Mouse (Mus musculus): ENCODE results near the gene Crtac1. TPM values are rescaled to one million over a fixed set of nuclear protein-coding genes. Genes with fewer than 3 reads are reported as not detected.

Crtac1 gene
- polyA plus RNA-seq, 1 experiment from 2014 or later, result 0.97 TPM

DNA sequence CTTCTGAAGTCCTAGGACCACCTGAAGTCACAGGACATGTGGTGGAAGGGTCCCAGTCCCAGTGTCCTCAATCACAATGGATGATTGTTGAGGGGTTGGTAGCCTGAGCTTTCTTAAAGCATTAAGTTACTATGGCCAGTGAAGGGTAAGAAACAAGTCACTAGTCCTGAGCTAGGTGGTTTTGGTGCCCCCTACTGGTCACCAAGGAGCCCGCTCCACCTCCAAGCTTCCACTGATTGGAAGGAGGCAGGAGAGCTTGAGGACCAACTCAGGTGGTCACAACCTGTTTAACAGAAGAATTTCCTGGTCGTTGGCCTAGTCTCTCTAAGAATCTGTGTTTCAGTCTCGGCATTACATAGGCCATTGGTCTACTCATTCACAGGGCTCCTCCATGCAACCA lies 2.2 kb downstream of the Crtac1 start:
- peak; percentile 70 for TF ChIP-seq CTCF (IDR thresholded peaks at IDR 0.05; ENCODE audit: low read depth)
- H3K9ac ChIP-seq, result no peak overlapping the region
- no peaks in the 10 kb centered on the region for H3K4me1 ChIP-seq (ENCODE audit: insufficient read depth)
- H3K27ac ChIP-seq (ENCODE audit: low read depth), result no peak overlapping the region
- DNase-seq (peak; percentile 69), ATAC-seq (ENCODE audit: insufficient read depth) (no peak)
- H3K27me3 ChIP-seq (ENCODE audit: insufficient read depth, low read length), result peaks cover 52% of the 10 kb centered on the region
- no peaks in the 10 kb centered on the region for H3K9me3 ChIP-seq (ENCODE audit: low read depth, low read length)
- H3K4me2 ChIP-seq, result no peak overlapping the region
- 12% methylated on average over 3 of the region's 3 CpGs for WGBS
- H3K36me3 ChIP-seq (ENCODE audit: insufficient read depth), result no peaks in the 10 kb centered on the region
- H3K4me3 ChIP-seq (ENCODE audit: low read depth, low read length), result no peak overlapping the region

- H3K9me3 ChIP-seq (ENCODE audit: low read depth, low read length), result no peaks in the 10 kb centered on the region
- H3K27me3 ChIP-seq (ENCODE audit: insufficient read depth, low read length), result peaks cover 11% of the 10 kb centered on the region
- H3K4me2 ChIP-seq, result no peak overlapping the region
- no peak overlapping the region for H3K9ac ChIP-seq
- H3K27ac ChIP-seq (ENCODE audit: low read depth), result no peak overlapping the region
- DNase-seq (peak; percentile 86), ATAC-seq (ENCODE audit: insufficient read depth) (no peak)
- no peaks in the 10 kb centered on the region for H3K4me1 ChIP-seq (ENCODE audit: insufficient read depth)
- H3K4me3 ChIP-seq (ENCODE audit: low read depth, low read length), result no peak overlapping the region
- TF ChIP-seq CTCF (IDR thresholded peaks at IDR 0.05; ENCODE audit: low read depth), result no peak
- H3K36me3 ChIP-seq (ENCODE audit: insufficient read depth), result no peaks in the 10 kb centered on the region
- WGBS, result 4% methylated on average over 3 of the region's 3 CpGs
Observed at GRCm38 (mm10) chr19:42425208-42425607, 6.4 kb downstream of the Crtac1 start.

DNA sequence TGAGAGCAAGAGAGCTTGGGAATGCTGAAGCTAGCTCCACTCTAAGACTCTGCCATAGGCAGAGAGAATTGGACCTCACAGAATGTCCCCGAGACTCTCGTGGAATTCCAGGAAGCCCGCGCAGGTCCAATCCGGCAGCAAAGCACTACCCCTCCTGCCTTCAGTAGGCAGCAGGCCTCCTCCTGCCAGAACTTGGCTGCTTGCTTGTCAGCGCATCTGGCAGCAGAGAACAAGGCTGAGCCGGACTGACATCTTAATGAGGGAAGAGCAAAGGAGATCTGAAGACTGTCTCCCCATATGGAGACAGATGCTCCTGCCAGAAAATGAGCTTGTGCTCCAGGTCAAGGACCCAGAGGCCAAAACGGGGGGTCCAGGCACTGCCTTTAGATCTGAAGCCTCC lies 16.5 kb downstream of the Crtac1 start:
- ATAC-seq (ENCODE audit: insufficient read depth) (no peak), DNase-seq (no peak)
- Histone ChIP-seq H3K36me3 (ENCODE audit: insufficient read depth) (no peaks in the 10 kb centered on the region), H3K27ac (ENCODE audit: low read depth) (no peak overlapping the region), H3K4me2 (no peak overlapping the region), H3K9me3 (ENCODE audit: low read depth, low read length) (no peaks in the 10 kb centered on the region), H3K4me1 (ENCODE audit: insufficient read depth) (no peaks in the 10 kb centered on the region), H3K4me3 (ENCODE audit: low read depth, low read length) (no peak overlapping the region), H3K9ac (no peak overlapping the region), H3K27me3 (ENCODE audit: insufficient read depth, low read length) (peaks cover under 1% of the 10 kb centered on the region; the same call in 1 of the 2 replicates)
- no peak for TF ChIP-seq CTCF (IDR thresholded peaks at IDR 0.05; ENCODE audit: low read depth)
- 71% methylated on average over 8 of the region's 8 CpGs for WGBS

- H3K9me3 ChIP-seq (ENCODE audit: low read depth, low read length), result no peaks in the 10 kb centered on the region
- no peak for TF ChIP-seq CTCF (IDR thresholded peaks at IDR 0.05; ENCODE audit: low read depth)
- WGBS, result 51% methylated on average over 5 of the region's 5 CpGs
- H3K9ac ChIP-seq, result no peak overlapping the region
- H3K4me1 ChIP-seq (ENCODE audit: insufficient read depth), result no peaks in the 10 kb centered on the region
- H3K27ac ChIP-seq (ENCODE audit: low read depth), result no peak overlapping the region
- H3K27me3 ChIP-seq (ENCODE audit: insufficient read depth, low read length), result peaks cover 19% of the 10 kb centered on the region
- no peak for ATAC-seq (ENCODE audit: insufficient read depth)
- no peak for DNase-seq
- no peak overlapping the region for H3K4me2 ChIP-seq
- H3K36me3 ChIP-seq (ENCODE audit: insufficient read depth), result no peaks in the 10 kb centered on the region
- no peak overlapping the region for H3K4me3 ChIP-seq (ENCODE audit: low read depth, low read length)
Observed at GRCm38 (mm10) chr19:42409856-42410255, 21.7 kb downstream of the Crtac1 start.

DNA sequence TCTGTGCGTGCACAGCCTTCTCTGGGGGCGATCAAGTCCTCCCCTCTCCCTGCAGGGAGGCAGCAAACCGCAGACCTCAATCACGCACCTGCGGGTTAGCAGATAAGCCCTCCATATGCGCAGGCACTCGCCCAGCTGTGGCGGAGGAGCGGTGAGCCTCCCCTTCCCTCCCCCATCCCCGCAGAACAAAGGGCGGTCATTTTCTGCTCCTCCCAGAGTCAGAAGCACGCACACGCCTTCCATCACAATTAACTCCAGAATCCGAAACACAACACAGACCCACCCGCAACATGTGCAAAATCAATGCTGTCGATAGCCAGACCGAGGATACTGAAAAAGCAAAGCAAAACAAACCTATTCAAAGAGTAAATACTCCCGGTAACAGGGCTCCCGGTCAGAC lies 22.4 kb downstream of the Crtac1 start:
- H3K4me1 ChIP-seq (ENCODE audit: insufficient read depth), result no peaks in the 10 kb centered on the region
- TF ChIP-seq CTCF (IDR thresholded peaks at IDR 0.05; ENCODE audit: low read depth), result no peak

GRCm38 (mm10) chr19:42404364-42404763 lies 27.2 kb downstream of the Crtac1 start:
- Histone ChIP-seq H3K4me3 (ENCODE audit: low read depth, low read length) (no peak overlapping the region), H3K4me2 (no peak overlapping the region), H3K27me3 (ENCODE audit: insufficient read depth, low read length) (peaks cover 13% of the 10 kb centered on the region), H3K9me3 (ENCODE audit: low read depth, low read length) (no peaks in the 10 kb centered on the region), H3K9ac (no peak overlapping the region), H3K36me3 (ENCODE audit: insufficient read depth) (no peaks in the 10 kb centered on the region), H3K27ac (ENCODE audit: low read depth) (no peak overlapping the region), H3K4me1 (ENCODE audit: insufficient read depth) (no peaks in the 10 kb centered on the region)
- no peak for DNase-seq
- ATAC-seq (ENCODE audit: insufficient read depth), result no peak
- 81% methylated on average over 15 of the region's 15 CpGs for WGBS
- TF ChIP-seq CTCF (IDR thresholded peaks at IDR 0.05; ENCODE audit: low read depth), result no peak

More for the DNA sequence above, 22.4 kb downstream of the Crtac1 start:
- Histone ChIP-seq H3K4me3 (ENCODE audit: low read depth, low read length) (no peak overlapping the region), H3K4me2 (no peak overlapping the region), H3K36me3 (ENCODE audit: insufficient read depth) (no peaks in the 10 kb centered on the region), H3K9me3 (ENCODE audit: low read depth, low read length) (no peaks in the 10 kb centered on the region), H3K27me3 (ENCODE audit: insufficient read depth, low read length) (peaks cover 19% of the 10 kb centered on the region), H3K9ac (no peak overlapping the region), H3K27ac (ENCODE audit: low read depth) (no peak overlapping the region)
- DNase-seq, result no peak
- no peak for ATAC-seq (ENCODE audit: insufficient read depth)
- under 1% methylated on average over 19 of the region's 19 CpGs for WGBS

- ATAC-seq (ENCODE audit: insufficient read depth), result no peak
- Histone ChIP-seq H3K9me3 (ENCODE audit: low read depth, low read length) (no peaks in the 10 kb centered on the region), H3K9ac (no peak overlapping the region), H3K4me3 (ENCODE audit: low read depth, low read length) (no peak overlapping the region), H3K27ac (ENCODE audit: low read depth) (no peak overlapping the region), H3K36me3 (ENCODE audit: insufficient read depth) (no peaks in the 10 kb centered on the region), H3K4me1 (ENCODE audit: insufficient read depth) (no peaks in the 10 kb centered on the region), H3K27me3 (ENCODE audit: insufficient read depth, low read length) (no peaks in the 10 kb centered on the region), H3K4me2 (no peak overlapping the region)
- WGBS, result 49% methylated on average over 3 of the region's 3 CpGs
- no peak for TF ChIP-seq CTCF (IDR thresholded peaks at IDR 0.05; ENCODE audit: low read depth)
- no peak for DNase-seq
Observed at GRCm38 (mm10) chr19:42399974-42400373, 31.6 kb downstream of the Crtac1 start.

DNA sequence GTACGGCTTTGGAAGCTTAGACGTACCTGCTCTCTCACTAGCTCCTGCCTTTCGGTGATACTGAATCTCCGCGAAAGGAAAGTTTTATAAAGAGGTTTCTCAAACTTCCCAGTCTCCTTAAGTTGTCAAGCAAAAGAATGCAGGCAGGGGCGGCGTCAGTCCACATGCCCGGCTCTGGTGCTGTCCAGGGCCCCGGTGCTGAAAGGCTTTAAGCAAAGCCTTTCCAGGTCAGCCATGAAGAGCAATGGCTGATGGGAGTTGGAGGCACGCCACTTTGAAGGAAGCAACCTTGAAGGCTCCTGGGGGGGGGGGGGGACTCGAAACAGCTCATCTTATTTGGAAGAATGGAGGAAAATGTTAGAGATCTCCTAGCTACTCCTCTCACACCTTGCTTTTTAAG lies 34.3 kb downstream of the Crtac1 start:
- DNase-seq (peak; percentile 82), ATAC-seq (ENCODE audit: insufficient read depth) (no peak)
- no peak overlapping the region for H3K27ac ChIP-seq (ENCODE audit: low read depth)
- WGBS, result 17% methylated on average over 11 of the region's 11 CpGs
- H3K4me3 ChIP-seq (ENCODE audit: low read depth, low read length), result no peak overlapping the region
- H3K9ac ChIP-seq, result no peak overlapping the region
- no peak for TF ChIP-seq CTCF (IDR thresholded peaks at IDR 0.05; ENCODE audit: low read depth)
- H3K27me3 ChIP-seq (ENCODE audit: insufficient read depth, low read length), result no peaks in the 10 kb centered on the region
- no peaks in the 10 kb centered on the region for H3K4me1 ChIP-seq (ENCODE audit: insufficient read depth)
- no peak overlapping the region for H3K4me2 ChIP-seq
- no peaks in the 10 kb centered on the region for H3K9me3 ChIP-seq (ENCODE audit: low read depth, low read length)
- no peaks in the 10 kb centered on the region for H3K36me3 ChIP-seq (ENCODE audit: insufficient read depth)
